Mouse (Mus musculus) hindbrain, embryonic 12.5 days (tissue): ENCODE measurements at regions not wholly inside any gene's neighbourhood (a gene's known extent, or its start where the extent isn't known, plus 50 kb on each side); places are given as distances from the start of the nearest gene placed in this dataset.

Experiments used
- ATAC-seq: fragments of 200-750 bp; cut with Nextera tagmentation; 2 replicates; pipeline ENCODE4 v1.8.0; 2017; ENCODE audit warnings: moderate TSS enrichment; ENCODE audit not compliant: low FRiP score
- H3K27ac ChIP-seq: fragments of 300-500 bp; sonication (generic); 2 replicates; pipeline ENCODE4 v1.5.1; 2016; ENCODE audit warnings: mild to moderate bottlenecking
- H3K27me3 ChIP-seq: fragments of 300-500 bp; sonication (generic); 2 replicates; pipeline ENCODE4 v1.6.1; 2016; ENCODE audit warnings: mild to moderate bottlenecking
- H3K36me3 ChIP-seq: fragments of 300-500 bp; sonication (generic); 2 replicates; pipeline ENCODE4 v1.6.1; 2016; ENCODE audit warnings: mild to moderate bottlenecking
- H3K4me1 ChIP-seq: fragments of 300-500 bp; sonication (generic); 2 replicates; pipeline ENCODE4 v1.6.1; 2016
- H3K4me2 ChIP-seq: fragments of 300-500 bp; sonication (generic); replicated peaks from 2 replicates; pipeline ENCODE4 v1.6.1; 2016; ENCODE audit warnings: mild to moderate bottlenecking
- H3K4me3 ChIP-seq: fragments of 300-500 bp; sonication (generic); 2 replicates; pipeline ENCODE4 v1.5.1; 2016; ENCODE audit warnings: mild to moderate bottlenecking
- H3K9ac ChIP-seq: fragments of 300-500 bp; sonication (generic); 2 replicates; pipeline ENCODE4 v1.6.1; 2016; ENCODE audit warnings: mild to moderate bottlenecking, moderate library complexity
- H3K9me3 ChIP-seq: fragments of 300-500 bp; sonication (generic); replicated peaks from 2 replicates; pipeline ENCODE4 v1.6.1; 2016; ENCODE audit warnings: mild to moderate bottlenecking
- WGBS: fragments of 180-500 bp; shearing (Covaris S2); methylation state at CpG from one replicate; pipeline ENCODE4 v1.1.7; 2016; 5-methylcytosine and 5-hydroxymethylcytosine counted together

DNA sequence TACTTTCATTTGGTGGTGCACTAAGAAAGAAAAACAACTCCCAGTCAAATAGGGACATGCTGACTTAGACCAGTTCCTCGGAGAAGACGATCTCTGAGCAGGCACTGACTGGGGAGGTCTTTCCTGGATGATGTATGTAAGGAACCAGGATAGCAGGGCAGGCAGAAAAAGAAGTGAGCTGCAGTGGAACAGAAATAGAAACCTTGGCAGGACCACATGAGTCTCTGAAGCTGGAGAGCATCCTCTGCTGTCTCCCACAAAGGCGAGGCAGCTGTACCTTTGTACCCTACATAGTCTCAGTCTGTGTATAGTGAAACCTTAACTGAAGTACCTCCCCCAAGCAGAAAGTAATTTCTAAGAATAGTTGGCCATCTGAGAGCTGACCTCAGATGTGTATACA is 104.4 kb upstream of the Gm37988 start:
- no peaks in the 10 kb centered on the region for H3K9me3 ChIP-seq
- no peaks in the 10 kb centered on the region for H3K4me1 ChIP-seq
- no peak overlapping the region for H3K4me3 ChIP-seq
- no peak overlapping the region for H3K27ac ChIP-seq
- H3K36me3 ChIP-seq = no peaks in the 10 kb centered on the region
- WGBS = 87% methylated on average over 3 of the region's 3 CpGs
- H3K27me3 ChIP-seq = no peaks in the 10 kb centered on the region
- no peak overlapping the region for H3K9ac ChIP-seq
- no peak for ATAC-seq
- H3K4me2 ChIP-seq = no peak overlapping the region

DNA sequence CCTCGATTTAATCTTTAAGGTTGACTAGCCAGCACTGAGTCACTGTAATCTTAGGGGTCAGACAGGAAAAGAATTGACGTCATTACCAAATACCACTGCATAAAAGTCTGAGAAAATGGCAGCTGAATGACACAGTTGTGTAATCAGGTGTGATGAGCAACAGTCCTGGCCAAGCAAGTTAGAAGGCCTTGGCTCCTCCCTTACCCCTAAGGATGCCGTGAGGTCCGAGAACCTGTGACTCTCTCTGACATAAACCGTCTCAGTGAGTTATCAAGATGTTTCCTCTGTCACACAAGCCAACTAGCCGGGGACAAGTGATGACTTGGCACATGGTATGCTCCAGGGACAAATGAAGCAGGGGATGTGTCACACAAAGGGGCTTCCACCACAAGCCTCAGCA is 101.5 kb upstream of the Gm37988 start:
- H3K9me3 ChIP-seq = no peaks in the 10 kb centered on the region
- no peaks in the 10 kb centered on the region for H3K36me3 ChIP-seq
- no peak overlapping the region for H3K4me2 ChIP-seq
- no peaks in the 10 kb centered on the region for H3K27me3 ChIP-seq
- no peak overlapping the region for H3K9ac ChIP-seq
- no peak overlapping the region for H3K27ac ChIP-seq
- ATAC-seq = no peak
- WGBS = 85% methylated on average over 6 of the region's 6 CpGs
- H3K4me1 ChIP-seq = no peaks in the 10 kb centered on the region
- H3K4me3 ChIP-seq = no peak overlapping the region

DNA sequence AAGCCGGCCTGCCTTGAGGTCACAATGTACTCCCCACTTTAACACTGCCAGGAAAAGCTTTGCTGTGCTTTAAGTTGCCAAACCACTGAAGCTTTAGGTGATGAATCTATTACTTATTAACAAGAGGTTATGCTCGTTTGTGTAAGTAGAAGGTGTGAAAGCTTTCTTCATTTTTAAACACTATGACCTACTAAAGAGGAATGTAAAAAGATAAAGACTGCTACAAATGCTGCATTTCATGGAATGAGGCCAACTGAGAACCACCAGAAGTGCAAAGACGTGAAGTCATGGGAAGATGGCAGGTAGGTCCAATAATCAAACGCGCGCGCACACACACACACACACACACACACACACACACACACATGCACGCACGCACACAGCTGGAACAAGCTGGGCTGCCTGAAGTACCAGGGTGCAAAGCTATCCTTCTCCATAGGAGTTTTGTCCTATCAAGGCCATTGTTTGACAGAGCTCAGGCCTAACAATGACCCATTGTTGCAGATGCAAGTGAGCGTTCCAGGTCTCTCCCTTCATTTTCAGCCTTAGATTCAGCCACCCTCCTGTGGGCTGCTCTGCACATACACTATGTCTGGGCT is 85.3 kb upstream of the Gm37988 start:
- Histone ChIP-seq H3K4me3 (no peak overlapping the region), H3K9ac (no peak overlapping the region), H3K9me3 (no peaks in the 10 kb centered on the region), H3K4me2 (no peak overlapping the region), H3K36me3 (no peaks in the 10 kb centered on the region), H3K4me1 (no peaks in the 10 kb centered on the region), H3K27me3 (no peaks in the 10 kb centered on the region), H3K27ac (no peak overlapping the region)
- ATAC-seq = no peak
- WGBS = 91% methylated on average over 10 of the region's 10 CpGs
